Mouse (Mus musculus) hindbrain, embryonic 14.5 days (tissue): ENCODE data around the gene Hoxa9. TPM values are rescaled to one million over a fixed set of nuclear protein-coding genes. Genes with fewer than 3 reads are reported as not detected.
A peak's percentile ranks its signal among the peaks of the same experiment; 100 is the strongest.

Source experiments
- ATAC-seq: fragments of 200-750 bp; cut with Nextera tagmentation; 2 replicates; pipeline ENCODE4 v1.8.0; 2017; ENCODE audit warnings: moderate number of reproducible peaks, mild to moderate bottlenecking, moderate TSS enrichment, moderate library complexity; ENCODE audit not compliant: low FRiP score
- DNase-seq: peaks from one replicate; pipeline ENCODE4 v3.0.0-alpha.2; 2015; ENCODE audit warnings: low spot score
- H3K27ac ChIP-seq: fragments of 300-500 bp; sonication (generic); 2 replicates; pipeline ENCODE4 v1.5.1; 2014; ENCODE audit warnings: mild to moderate bottlenecking, moderate library complexity
- H3K27me3 ChIP-seq: fragments of 300-500 bp; sonication (generic); 2 replicates; pipeline ENCODE4 v1.6.1; 2014; ENCODE audit warnings: mild to moderate bottlenecking, low read length, mixed read lengths; ENCODE audit not compliant: control insufficient read depth, insufficient read depth
- H3K36me3 ChIP-seq: fragments of 300-500 bp; sonication (generic); replicated peaks from 2 replicates; pipeline ENCODE4 v1.6.1; 2014; ENCODE audit not compliant: control insufficient read depth, insufficient read depth
- H3K4me1 ChIP-seq: fragments of 300-500 bp; sonication (generic); replicated peaks from 2 replicates; pipeline ENCODE4 v1.6.1; 2014; ENCODE audit warnings: antibody characterized with exemption, low read length, mixed read lengths; ENCODE audit not compliant: control insufficient read depth, insufficient read depth
- H3K4me2 ChIP-seq: fragments of 300-500 bp; sonication (generic); replicated peaks from 2 replicates; pipeline ENCODE4 v1.6.1; 2014; ENCODE audit warnings: mild to moderate bottlenecking, moderate library complexity
- H3K4me3 ChIP-seq: fragments of 300-500 bp; sonication (generic); replicated peaks from 2 replicates; pipeline ENCODE4 v1.5.1; 2014; ENCODE audit warnings: mild to moderate bottlenecking, low read length
- H3K9ac ChIP-seq: fragments of 300-500 bp; sonication (generic); 2 replicates; pipeline ENCODE4 v1.6.1; 2014
- H3K9me3 ChIP-seq: fragments of 300-500 bp; sonication (generic); 2 replicates; pipeline ENCODE4 v1.6.1; 2016; ENCODE audit warnings: low read length; ENCODE audit not compliant: control insufficient read depth
- WGBS: fragments of 180-500 bp; shearing (Covaris S2); extraction: QIAGEN DNeasy Blood & Tissue Kit; methylation state at CpG from one replicate; pipeline ENCODE4 v1.1.7; 2014; 5-methylcytosine and 5-hydroxymethylcytosine counted together
- polyA plus RNA-seq: library from polyadenylated mRNA; unstranded; fragments of >200 nt; fragmentation: Nextera tagmentation; extraction: Ambion mirVana; gene quantifications from 2 replicates; pipeline ENCODE4 v1.2.1, GENCODE M21; 2014

The Hoxa9 gene
- polyA plus RNA-seq, 1 experiment from 2014 or later = 2.0 TPM

- H3K9me3 ChIP-seq = no peaks in the 10 kb centered on the region
- no peaks in the 10 kb centered on the region for H3K36me3 ChIP-seq
- no peak overlapping the region for H3K9ac ChIP-seq
- no peak overlapping the region for H3K4me2 ChIP-seq
- WGBS = 2% methylated on average over 26 of the region's 26 CpGs
- H3K27me3 ChIP-seq = peaks cover 97% of the 10 kb centered on the region
- ATAC-seq = no peak
- DNase-seq = no peak
- H3K4me1 ChIP-seq = no peaks in the 10 kb centered on the region
- H3K27ac ChIP-seq = no peak overlapping the region
- no peak overlapping the region for H3K4me3 ChIP-seq
Observed at GRCm38 (mm10) chr6:52226569-52227257, 4.2 kb downstream of the Hoxa9 start.

GRCm38 (mm10) chr6:52225612-52226568, 5.0 kb downstream of the Hoxa9 start:
- peaks cover 99% of the 10 kb centered on the region for H3K27me3 ChIP-seq
- no peak overlapping the region for H3K27ac ChIP-seq

GRCm38 (mm10) chr6:52224895-52225611, 5.8 kb downstream of the Hoxa9 start:
- H3K27me3 ChIP-seq = peaks cover 99% of the 10 kb centered on the region
- no peaks in the 10 kb centered on the region for H3K9me3 ChIP-seq
- no peak overlapping the region for H3K27ac ChIP-seq
- ATAC-seq (no peak), DNase-seq (no peak)
- H3K4me3 ChIP-seq = no peak overlapping the region
- 0 out of 2 replicates have a peak, but pooled peaks cover 4% of the 10 kb centered on the region for H3K4me1 ChIP-seq
- under 1% methylated on average over 36 of the region's 36 CpGs for WGBS
- H3K9ac ChIP-seq = no peak overlapping the region
- H3K36me3 ChIP-seq = no peaks in the 10 kb centered on the region
- H3K4me2 ChIP-seq = no peak overlapping the region

More at GRCm38 (mm10) chr6:52225612-52226568, 5.0 kb downstream of the Hoxa9 start:
- ATAC-seq (no peak), DNase-seq (no peak)
- H3K9ac ChIP-seq = no peak overlapping the region
- WGBS = 3% methylated on average over 66 of the region's 69 CpGs
- H3K9me3 ChIP-seq = no peaks in the 10 kb centered on the region
- no peak overlapping the region for H3K4me3 ChIP-seq
- no peak overlapping the region for H3K4me2 ChIP-seq
- no peaks in the 10 kb centered on the region for H3K36me3 ChIP-seq
- H3K4me1 ChIP-seq = 0 out of 2 replicates have a peak, but pooled peaks cover 4% of the 10 kb centered on the region

- DNase-seq = no peak
- H3K4me3 ChIP-seq = no peak overlapping the region
Observed at GRCm38 (mm10) chr6:52223939-52224760, 6.7 kb downstream of the Hoxa9 start.

GRCm38 (mm10) chr6:52222729-52223128, 8.2 kb downstream of the Hoxa9 start:
- Histone ChIP-seq H3K4me2 (no peak overlapping the region), H3K27me3 (peaks cover 100% of the 10 kb centered on the region), H3K4me3 (no peak overlapping the region), H3K9ac (no peak overlapping the region), H3K9me3 (no peaks in the 10 kb centered on the region), H3K36me3 (no peaks in the 10 kb centered on the region), H3K27ac (no peak overlapping the region), H3K4me1 (0 out of 2 replicates have a peak, but pooled peaks cover 4% of the 10 kb centered on the region)
- DNase-seq (no peak), ATAC-seq (no peak)
- WGBS = 10% methylated on average over 13 of the region's 13 CpGs

More at GRCm38 (mm10) chr6:52223939-52224760, 6.7 kb downstream of the Hoxa9 start:
- ATAC-seq = no peak
- Histone ChIP-seq H3K4me1 (0 out of 2 replicates have a peak, but pooled peaks cover 4% of the 10 kb centered on the region), H3K9me3 (no peaks in the 10 kb centered on the region), H3K27ac (no peak overlapping the region), H3K4me2 (no peak overlapping the region), H3K9ac (no peak overlapping the region), H3K36me3 (no peaks in the 10 kb centered on the region), H3K27me3 (peaks cover 99% of the 10 kb centered on the region)
- 1% methylated on average over 24 of the region's 24 CpGs for WGBS

GRCm38 (mm10) chr6:52221993-52222685, 8.8 kb downstream of the Hoxa9 start:
- DNase-seq (no peak), ATAC-seq (peak; percentile 3; the same call in 1 of the 2 replicates)
- H3K4me1 ChIP-seq = 0 out of 2 replicates have a peak, but pooled peaks cover 4% of the 10 kb centered on the region
- no peak overlapping the region for H3K9ac ChIP-seq
- no peak overlapping the region for H3K27ac ChIP-seq
- WGBS = 5% methylated on average over 21 of the region's 21 CpGs
- H3K4me2 ChIP-seq = peak overlapping the region; percentile 63
- H3K9me3 ChIP-seq = no peaks in the 10 kb centered on the region
- H3K4me3 ChIP-seq = 0 out of 2 replicates have a peak overlapping the region, but pooled peaks have one; percentile 37
- H3K36me3 ChIP-seq = no peaks in the 10 kb centered on the region
- peaks cover 100% of the 10 kb centered on the region for H3K27me3 ChIP-seq

GRCm38 (mm10) chr6:52221337-52221992, 9.4 kb downstream of the Hoxa9 start, which contains the start of gene Hoxa7:
Gene Hoxa7 (minus strand): TSS chr6:52221854.
- no peaks in the 10 kb centered on the region for H3K36me3 ChIP-seq
- H3K27me3 ChIP-seq = peaks cover 100% of the 10 kb centered on the region
- DNase-seq (peak; percentile 92), ATAC-seq (peak; percentile 67)
- peak within 1 kb of the TSS; percentile 63 for H3K4me2 ChIP-seq
- H3K4me1 ChIP-seq = 0 out of 2 replicates have a peak, but pooled peaks cover 4% of the 10 kb centered on the region
- peak within 1 kb of the TSS; percentile 37 for H3K4me3 ChIP-seq
- H3K9ac ChIP-seq = peak within 1 kb of the TSS; percentile 32
- no peaks in the 10 kb centered on the region for H3K9me3 ChIP-seq
- WGBS = 1% methylated on average over 46 of the region's 46 CpGs
- H3K27ac ChIP-seq = no peak within 1 kb of the TSS
